Mouse (Mus musculus): ENCODE results near the gene Dab1.

DNA sequence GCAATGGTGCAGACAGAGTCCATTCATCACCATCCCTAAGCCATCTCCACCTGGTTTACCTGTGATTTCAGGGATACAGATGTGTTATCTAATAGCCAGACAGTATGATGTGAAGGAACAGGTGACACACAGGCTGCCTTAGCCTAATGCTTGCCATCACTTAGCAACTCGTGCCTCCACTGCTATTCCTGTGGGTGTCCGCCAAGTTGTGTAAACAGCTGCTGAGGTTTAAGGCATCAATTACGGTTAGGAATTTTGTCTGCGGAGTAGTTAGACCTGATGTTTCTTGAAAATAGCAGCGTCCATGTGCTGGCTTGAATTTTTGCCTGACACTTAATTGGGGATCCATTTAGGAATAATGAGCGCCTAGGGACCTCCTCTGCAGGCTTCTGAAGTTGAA is 487.1 kb downstream of the Dab1 start:
- TF ChIP-seq CTCF (IDR thresholded peaks at IDR 0.05; ENCODE audit: insufficient read depth, low read depth, low read length) (no peak), POLR2A (IDR thresholded peaks at IDR 0.05; ENCODE audit: insufficient read depth, low read depth, low read length) (no peak)

Measured in olfactory bulb, adult 2 months (tissue).